Mouse (Mus musculus) stomach, postnatal 0 days (tissue): ENCODE measurements at regions not wholly inside any gene's neighbourhood (a gene's known extent, or its start where the extent isn't known, plus 50 kb on each side); places are given as distances from the start of the nearest gene placed in this dataset.

Source experiments
- CTCF ChIP-seq: IDR thresholded peaks from 2 replicates; pipeline ENCODE4 v1.5.1; 2016; ENCODE audit warnings: antibody characterized with exemption, low read depth, mild to moderate bottlenecking, moderate library complexity
- EP300 ChIP-seq: optimal IDR thresholded peaks from 2 replicates; pipeline ENCODE3; 2016; ENCODE audit warnings: antibody characterized with exemption

GRCm38 (mm10) chr6:31082613-31083470, 124.0 kb upstream of the Klf14 start:
- no peak for TF ChIP-seq CTCF
- TF ChIP-seq EP300: no peak
